28 mouse cellular contexts compared by ENCODE assay signal in genomic region chr13:112692870-112693553, GRCm38 (mm10). TPM values are rescaled to one million over a fixed set of nuclear protein-coding genes. Genes with fewer than 3 reads are reported as not detected.
DNase-seq lines count a peak whose midpoint lies in the region; ATAC-seq lines count a peak whose summit lies in the region.
"Had no signal": no experiment of that assay in that cellular context is flagged by ENCODE, and none has a peak within 500 bp of the region (broad histone marks: within the 10 kb centered on the region; RNA-seq: fewer than 3 reads in every experiment).

No protein-coding gene starts in this region.

- H3K4me1 ChIP-seq in midbrain, embryonic 11.5 days (ENCODE audit: control insufficient read depth, insufficient read depth, low read length), result no peaks in the 10 kb centered on the region
- H3K4me1 ChIP-seq in midbrain, embryonic 15.5 days, result no peaks in the 10 kb centered on the region
- peaks cover 4% of the 10 kb centered on the region for H3K4me1 ChIP-seq in liver, embryonic 16.5 days (ENCODE audit: control insufficient read depth, low read depth, low read length)
- H3K4me1 ChIP-seq in forebrain, embryonic 15.5 days, result no peaks in the 10 kb centered on the region
- H3K4me1 ChIP-seq: embryonic facial prominence, embryonic 15.5 days; forebrain, embryonic 10.5 days; kidney, embryonic 15.5 days; midbrain, embryonic 13.5 days had no signal

- H3K27me3 ChIP-seq in midbrain, embryonic 11.5 days (ENCODE audit: control insufficient read depth, insufficient read depth, low read length), result no peaks in the 10 kb centered on the region
- H3K27me3 ChIP-seq in midbrain, embryonic 15.5 days (replicated peaks), result no peaks in the 10 kb centered on the region
- no peaks in the 10 kb centered on the region for H3K27me3 ChIP-seq in liver, embryonic 16.5 days (ENCODE audit: control insufficient read depth, insufficient read depth, low read depth, low read length)
- no peaks in the 10 kb centered on the region for H3K27me3 ChIP-seq in forebrain, embryonic 15.5 days
- H3K27me3 ChIP-seq: CH12.LX; embryonic facial prominence, embryonic 15.5 days; heart, embryonic 15.5 days; kidney, embryonic 15.5 days; midbrain, embryonic 13.5 days had no signal

- no peak overlapping the region for H3K27ac ChIP-seq in midbrain, embryonic 11.5 days (ENCODE audit: low read depth, low read length)
- H3K27ac ChIP-seq in midbrain, embryonic 15.5 days, result no peak overlapping the region
- 0 out of 2 replicates have a peak overlapping the region, but pooled peaks have one; percentile 19 for H3K27ac ChIP-seq in liver, embryonic 16.5 days (ENCODE audit: low read length)
- H3K27ac ChIP-seq in forebrain, embryonic 15.5 days (replicated peaks), result no peak overlapping the region
- H3K27ac ChIP-seq: embryonic facial prominence, embryonic 15.5 days; forebrain, embryonic 10.5 days; gastrocnemius, adult 2 months; heart, embryonic 15.5 days; kidney, embryonic 15.5 days; midbrain, embryonic 13.5 days; stomach, postnatal 0 days had no signal

- no peak overlapping the region for H3K4me2 ChIP-seq in midbrain, embryonic 11.5 days
- no peak overlapping the region for H3K4me2 ChIP-seq in midbrain, embryonic 15.5 days
- peak overlapping the region; percentile 6; the same call in 1 of the 2 replicates for H3K4me2 ChIP-seq in liver, embryonic 16.5 days (ENCODE audit: low read depth, low read length)
- H3K4me2 ChIP-seq in forebrain, embryonic 15.5 days (replicated peaks), result no peak overlapping the region
- H3K4me2 ChIP-seq: embryonic facial prominence, embryonic 15.5 days; heart, embryonic 15.5 days; kidney, embryonic 15.5 days; midbrain, embryonic 13.5 days had no signal

- H3K36me3 ChIP-seq in midbrain, embryonic 11.5 days (ENCODE audit: control insufficient read depth, insufficient read depth, low read length), result peaks cover 2% of the 10 kb centered on the region; the same call in 1 of the 2 replicates
- 0 out of 2 replicates have a peak, but pooled peaks cover 6% of the 10 kb centered on the region for H3K36me3 ChIP-seq in midbrain, embryonic 15.5 days (replicated peaks)
- H3K36me3 ChIP-seq in liver, embryonic 16.5 days (ENCODE audit: control insufficient read depth, insufficient read depth), result peaks cover 10% of the 10 kb centered on the region
- H3K36me3 ChIP-seq in forebrain, embryonic 15.5 days, result peaks cover 16% of the 10 kb centered on the region

- ATAC-seq in midbrain, embryonic 11.5 days (ENCODE audit: low FRiP score), result no peak
- no peak for ATAC-seq in midbrain, embryonic 15.5 days (replicated peaks)
- peak; percentile 76 for ATAC-seq in erythroid progenitor cell, adult 5-6 weeks (replicated peaks; ENCODE audit: low FRiP score, poor library complexity, severe bottlenecking)
- peak; percentile 88 for ATAC-seq in liver, embryonic 16.5 days (ENCODE audit: low read depth)
- ATAC-seq in forebrain, embryonic 15.5 days (replicated peaks), result no peak
- no peak for ATAC-seq in inflammation-experienced regulatory T-cells, adult 6 months
- ATAC-seq: activated CD4-positive, CD25-positive, alpha-beta regulatory T cell, adult 4 months; hindbrain, embryonic 16.5 days; midbrain, embryonic 13.5 days had no signal

- H3K4me3 ChIP-seq in midbrain, embryonic 11.5 days (ENCODE audit: low read depth, low read length), result no peak overlapping the region
- no peak overlapping the region for H3K4me3 ChIP-seq in midbrain, embryonic 15.5 days
- H3K4me3 ChIP-seq in liver, embryonic 16.5 days (ENCODE audit: low read depth, low read length), result no peak overlapping the region
- H3K4me3 ChIP-seq in forebrain, embryonic 15.5 days, result no peak overlapping the region
- H3K4me3 ChIP-seq: embryonic facial prominence, embryonic 15.5 days; forebrain, embryonic 10.5 days; gastrocnemius, adult 2 months; heart, embryonic 15.5 days; kidney, embryonic 15.5 days; midbrain, embryonic 13.5 days had no signal

- H3K9ac ChIP-seq in midbrain, embryonic 11.5 days (ENCODE audit: low read length), result no peak overlapping the region
- H3K9ac ChIP-seq in midbrain, embryonic 15.5 days, result no peak overlapping the region
- H3K9ac ChIP-seq in liver, embryonic 16.5 days (ENCODE audit: low read depth, low read length), result no peak overlapping the region
- H3K9ac ChIP-seq in forebrain, embryonic 15.5 days (replicated peaks), result no peak overlapping the region
- H3K9ac ChIP-seq: embryonic facial prominence, embryonic 15.5 days; heart, embryonic 15.5 days; kidney, embryonic 15.5 days; midbrain, embryonic 13.5 days had no signal

- WGBS in midbrain, embryonic 11.5 days, result 93% methylated on average over 10 of the region's 10 CpGs
- 92% methylated on average over 10 of the region's 10 CpGs for WGBS in midbrain, embryonic 15.5 days
- WGBS in liver, embryonic 16.5 days (ENCODE audit: insufficient replicate concordance), result 46% methylated on average over 10 of the region's 10 CpGs
- WGBS in forebrain, embryonic 15.5 days, result 92% methylated on average over 10 of the region's 10 CpGs

- DNase-seq in midbrain, embryonic 11.5 days (ENCODE audit: low spot score, missing footprints), result peak; percentile 12
- no peak for DNase-seq in kidney, postnatal 4 days
- DNase-seq: adrenal gland, adult 8-10 months; B cell, adult 2 months; cerebellum, adult 9-10 months; gastrocnemius, adult 2 months; kidney, adult 11 months; kidney, postnatal 36 days; layer of hippocampus, adult 9-11 months; lung, adult 18-20 months; lung, postnatal 10 days; thymus, adult 2 months had no signal

- no peaks in the 10 kb centered on the region for H3K9me3 ChIP-seq in midbrain, embryonic 11.5 days (ENCODE audit: control insufficient read depth, low read length)
- no peaks in the 10 kb centered on the region; the same call in 1 of the 2 replicates for H3K9me3 ChIP-seq in midbrain, embryonic 15.5 days
- 0 out of 2 replicates have a peak, but pooled peaks cover 2% of the 10 kb centered on the region for H3K9me3 ChIP-seq in liver, embryonic 16.5 days (replicated peaks; ENCODE audit: control insufficient read depth, low read length)
- H3K9me3 ChIP-seq in forebrain, embryonic 15.5 days, result no peaks in the 10 kb centered on the region
- H3K9me3 ChIP-seq: embryonic facial prominence, embryonic 15.5 days; heart, embryonic 15.5 days; kidney, embryonic 15.5 days; midbrain, embryonic 13.5 days had no signal

RNA-seq across cellular contexts. Expression of gene Slc38a9, which starts 32.5 kb away (rescaled TPM):
- polyA plus RNA-seq in midbrain, embryonic 11.5 days (2014; fragmentation: Nextera tagmentation; extraction: Ambion mirVana), result 19.8 and 20.2 TPM in 2 replicates
- 25.8 and 30.8 TPM in 2 replicates for polyA plus RNA-seq in midbrain, embryonic 15.5 days (2015; fragmentation: Nextera tagmentation; extraction: Ambion mirVana)
- total RNA-seq in erythroid progenitor cell, adult 5-6 weeks (2015; ENCODE audit: low replicate concordance), result 67.8 and 126 TPM in 2 replicates
- 87.1 and 130 TPM in 2 replicates for total RNA-seq in erythroid progenitor cell, adult 5-6 weeks (2017; ENCODE audit: low replicate concordance)
- 14.6 and 16.5 TPM in 2 replicates for polyA plus RNA-seq in liver, embryonic 16.5 days (2015; fragmentation: Nextera tagmentation; extraction: Ambion mirVana)
- polyA plus RNA-seq in forebrain, embryonic 15.5 days (2015; fragmentation: Nextera tagmentation; extraction: Ambion mirVana), result 28.0 and 29.6 TPM in 2 replicates
- 10 to 100 TPM; 21.8 to 39.6 (median 34.2) TPM for polyA plus RNA-seq in inflammation-experienced regulatory T-cells, adult 6 months (2017; shearing (Covaris generic))

RNA-seq across cellular contexts. Expression of gene Ddx4, which starts 40.7 kb away (rescaled TPM):
- polyA plus RNA-seq in midbrain, embryonic 11.5 days (2014; fragmentation: Nextera tagmentation; extraction: Ambion mirVana), result 0.79 and 1.1 TPM in 2 replicates
- polyA plus RNA-seq in midbrain, embryonic 15.5 days (2015; fragmentation: Nextera tagmentation; extraction: Ambion mirVana), result 0.77 and 0.88 TPM in 2 replicates
- total RNA-seq in erythroid progenitor cell, adult 5-6 weeks (2015; ENCODE audit: low replicate concordance), result 0.72 and 2.1 TPM in 2 replicates
- total RNA-seq in erythroid progenitor cell, adult 5-6 weeks (2017; ENCODE audit: low replicate concordance), result 1.9 and 2.3 TPM in 2 replicates
- polyA plus RNA-seq in liver, embryonic 16.5 days (2015; fragmentation: Nextera tagmentation; extraction: Ambion mirVana), result 0.14 and 0.22 TPM in 2 replicates
- 0.60 and 0.61 TPM in 2 replicates for polyA plus RNA-seq in forebrain, embryonic 15.5 days (2015; fragmentation: Nextera tagmentation; extraction: Ambion mirVana)
- not detected for polyA plus RNA-seq in inflammation-experienced regulatory T-cells, adult 6 months (2017; shearing (Covaris generic))
- total RNA-seq: gastrocnemius, adult 2 months; gastrocnemius, postnatal 4 days had no signal
- polyA plus RNA-seq: activated CD4-positive, CD25-positive, alpha-beta regulatory T cell, adult 4 months; small intestine, adult 2 months had no signal

Comparison
In these comparisons a context has a peak if more than half of its experiments do, and no peak if none do; other contexts are left out.
1. ATAC-seq: peak in erythroid progenitor cell, adult 5-6 weeks (single experiment) and liver, embryonic 16.5 days (single experiment); none in midbrain, embryonic 11.5 days (single experiment), midbrain, embryonic 15.5 days (single experiment), forebrain, embryonic 15.5 days (single experiment) and inflammation-experienced regulatory T-cells, adult 6 months (single experiment).